Mouse (Mus musculus): ENCODE data around the gene Chrna5. TPM values are rescaled to one million over a fixed set of nuclear protein-coding genes. Genes with fewer than 3 reads are reported as not detected.

Gene Chrna5
- total RNA-seq (2023), result not detected

GRCm38 (mm10) chr9:54980674-54981073, at the start of gene Chrna5:
Gene Chrna5, plus strand, starts transcription at chr9:54980880.

GRCm38 (mm10) chr9:54950575-54951321, 29.9 kb upstream of the Chrna5 start, which contains the start of the genes Psma4 and AY074887:
Gene Psma4, plus strand, starts transcription at chr9:54950790.
Gene AY074887, minus strand, starts transcription at chr9:54950998.

DNA sequence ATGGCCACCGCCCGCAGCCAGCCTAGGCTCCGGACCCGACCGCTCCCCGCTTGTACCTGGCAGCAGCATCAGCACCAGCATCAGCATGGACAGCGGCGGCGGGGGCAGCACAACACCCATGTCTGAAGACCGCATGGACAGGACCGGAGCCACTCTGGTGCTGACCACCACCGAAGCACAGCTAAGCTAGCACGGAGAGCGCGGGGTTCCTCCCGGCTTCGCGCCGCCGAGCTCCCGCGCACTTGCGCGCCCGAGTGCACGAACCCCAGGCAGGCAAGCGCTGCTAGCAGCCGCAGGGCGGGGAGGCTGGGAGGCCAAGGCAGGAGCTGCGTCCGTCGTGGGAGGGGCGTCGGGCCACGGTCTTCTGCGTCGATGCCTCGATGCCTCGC, 45.6 kb downstream of the Chrna5 start, which contains the start of gene Chrna3:
Gene Chrna3 (minus strand): TSS at position 288 of the 389 bp plus-strand sequence.

GRCm38 (mm10) chr9:55048211-55048880, 67.7 kb downstream of the Chrna5 start, which contains the start of gene Chrnb4:
Gene Chrnb4, minus strand, starts transcription at chr9:55048779.

Other genes starting within 250 kb of the Chrna5 start
- 48.1 TPM for gene Wdr61, start 246.4 kb upstream of the Chrna5 start, total RNA-seq (2023)
- gene Crabp1, start 216.1 kb upstream of the Chrna5 start, total RNA-seq (2023), result not detected
- gene Ireb2, start 117.1 kb upstream of the Chrna5 start, total RNA-seq (2023), result 41.0 TPM
- gene Hykk, start 63.6 kb upstream of the Chrna5 start, total RNA-seq (2023), result 1.0 TPM
- gene Psma4, start 30.1 kb upstream of the Chrna5 start, total RNA-seq (2023), result 91.9 TPM
- not detected for gene AY074887, start 29.9 kb upstream of the Chrna5 start, total RNA-seq (2023)
- not detected for gene Chrna3, start 45.7 kb downstream of the Chrna5 start, total RNA-seq (2023)
- gene Chrnb4, start 67.9 kb downstream of the Chrna5 start, total RNA-seq (2023), result not detected
- 27.5 TPM for gene Ube2q2, start 168.0 kb downstream of the Chrna5 start, total RNA-seq (2023)
- 32.2 TPM for gene Fbxo22, start 228.0 kb downstream of the Chrna5 start, total RNA-seq (2023)

All from CD4-positive naive resting alpha-beta T cell, adult 76 days (primary cell).